Mouse (Mus musculus) embryonic facial prominence, embryonic 10.5 days (tissue): Measurements from ENCODE around the gene Alg14. TPM values are rescaled to one million over a fixed set of nuclear protein-coding genes. Genes with fewer than 3 reads are reported as not detected.

ENCODE experiments used
- DNase-seq: peaks from one replicate; pipeline ENCODE4 v3.0.0-alpha.2; 2017; ENCODE audit warnings: low spot score
- H3K27ac ChIP-seq: fragments of 300-500 bp; sonication (generic); replicated peaks from 2 replicates; pipeline ENCODE4 v1.5.1; 2016; ENCODE audit warnings: mild to moderate bottlenecking
- H3K27me3 ChIP-seq: fragments of 300-500 bp; sonication (generic); replicated peaks from 2 replicates; pipeline ENCODE4 v1.6.1; 2016; ENCODE audit warnings: low read depth, mild to moderate bottlenecking; ENCODE audit not compliant: poor library complexity, severe bottlenecking
- H3K36me3 ChIP-seq: fragments of 300-500 bp; sonication (generic); replicated peaks from 2 replicates; pipeline ENCODE4 v1.6.1; 2016; ENCODE audit warnings: mild to moderate bottlenecking, moderate library complexity
- H3K4me1 ChIP-seq: fragments of 300-500 bp; sonication (generic); 2 replicates; pipeline ENCODE4 v1.6.1; 2016
- H3K4me3 ChIP-seq: fragments of 300-500 bp; sonication (generic); 2 replicates; pipeline ENCODE4 v1.5.1; 2016; ENCODE audit warnings: mild to moderate bottlenecking, moderate library complexity
- H3K9me3 ChIP-seq: fragments of 300-500 bp; sonication (generic); 2 replicates; pipeline ENCODE4 v1.6.1; 2016; ENCODE audit warnings: mild to moderate bottlenecking
- WGBS: fragments of 180-500 bp; shearing (Covaris S2); methylation state at CpG from one replicate; pipeline ENCODE4 v1.1.7; 2016; 5-methylcytosine and 5-hydroxymethylcytosine counted together
- polyA plus RNA-seq: library from polyadenylated mRNA; unstranded; fragments of >200 nt; fragmentation: Nextera tagmentation; extraction: Ambion mirVana; gene quantifications from 2 replicates; pipeline ENCODE4 v1.2.1, GENCODE M21; 2016

Gene Alg14
- polyA plus RNA-seq, 1 experiment from 2014 or later = 30.7 TPM

DNA sequence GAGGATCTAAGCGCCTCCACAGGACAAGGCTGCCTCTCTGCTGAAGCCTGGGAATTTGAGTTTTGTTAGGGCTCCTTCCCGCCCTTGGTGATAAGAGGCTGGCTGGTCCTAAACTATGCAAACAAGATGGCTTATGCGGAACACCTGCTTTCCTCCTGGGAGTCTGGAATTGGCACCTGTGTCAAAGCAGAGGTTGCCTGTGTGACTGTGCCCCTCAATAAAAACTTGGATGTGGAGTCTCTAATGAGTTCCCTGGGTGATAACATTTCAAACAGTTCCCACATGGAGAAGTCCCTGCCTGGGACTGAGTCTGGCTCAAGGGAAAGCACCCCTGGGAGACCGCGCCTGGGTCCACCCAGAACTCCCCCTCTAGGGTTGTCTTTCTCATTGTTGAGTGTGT, 113.5 kb downstream of the Alg14 start:
- Histone ChIP-seq H3K4me3 (no peak overlapping the region), H3K4me1 (peaks cover 9% of the 10 kb centered on the region), H3K27ac (no peak overlapping the region), H3K9me3 (no peaks in the 10 kb centered on the region), H3K36me3 (no peaks in the 10 kb centered on the region), H3K27me3 (no peaks in the 10 kb centered on the region)
- no peak for DNase-seq
- WGBS = 87% methylated on average over 5 of the region's 5 CpGs

DNA sequence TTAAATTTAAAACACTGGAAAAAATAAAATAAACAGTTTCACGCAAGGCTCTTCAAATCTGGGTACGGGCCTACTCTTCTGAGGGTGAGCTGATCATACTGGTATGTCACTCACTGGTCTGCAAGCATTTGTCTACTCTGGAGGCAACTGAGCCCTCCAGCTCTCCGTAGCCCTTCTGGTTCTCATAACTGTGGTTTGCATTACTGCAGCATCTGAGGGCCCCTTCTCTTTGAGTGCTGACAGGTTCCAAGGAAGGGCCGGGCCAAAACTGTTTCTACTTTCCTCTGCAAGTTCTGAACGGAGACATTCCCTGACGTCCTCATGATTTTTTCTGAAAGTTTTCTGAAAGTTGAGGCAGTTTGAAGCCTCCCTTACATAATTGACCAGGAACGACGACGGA, 115.8 kb downstream of the Alg14 start:
- H3K36me3 ChIP-seq = no peaks in the 10 kb centered on the region
- 66% methylated on average over 9 of the region's 9 CpGs for WGBS
- no peaks in the 10 kb centered on the region for H3K27me3 ChIP-seq
- no peak overlapping the region for H3K4me3 ChIP-seq
- H3K9me3 ChIP-seq = no peaks in the 10 kb centered on the region
- no peak for DNase-seq
- H3K4me1 ChIP-seq = peaks cover 9% of the 10 kb centered on the region
- H3K27ac ChIP-seq = no peak overlapping the region

DNA sequence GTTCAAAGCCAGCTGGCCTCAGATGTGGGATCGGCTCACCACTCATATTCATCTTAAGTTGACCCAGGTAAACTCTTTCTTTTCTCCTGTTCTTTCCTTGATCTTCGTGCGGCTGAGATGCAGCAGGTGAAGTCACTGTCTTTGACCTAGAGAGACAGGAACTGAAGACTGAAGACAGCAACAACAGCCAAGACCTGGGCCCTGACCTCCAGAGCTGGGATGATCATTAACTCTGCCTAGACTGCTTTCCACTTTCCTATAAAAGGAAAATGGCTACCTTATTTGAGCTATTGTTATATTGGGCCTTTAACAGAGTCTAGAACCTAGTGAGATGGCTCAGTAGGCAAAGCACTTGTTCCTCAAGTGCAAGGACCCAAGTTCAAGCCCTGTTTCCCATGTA, 116.8 kb downstream of the Alg14 start:
- no peak for DNase-seq
- H3K36me3 ChIP-seq = no peaks in the 10 kb centered on the region
- no peaks in the 10 kb centered on the region for H3K9me3 ChIP-seq
- no peaks in the 10 kb centered on the region for H3K27me3 ChIP-seq
- WGBS = 93% methylated on average over 3 of the region's 3 CpGs
- H3K4me3 ChIP-seq = no peak overlapping the region
- H3K4me1 ChIP-seq = peaks cover 9% of the 10 kb centered on the region
- no peak overlapping the region for H3K27ac ChIP-seq

DNA sequence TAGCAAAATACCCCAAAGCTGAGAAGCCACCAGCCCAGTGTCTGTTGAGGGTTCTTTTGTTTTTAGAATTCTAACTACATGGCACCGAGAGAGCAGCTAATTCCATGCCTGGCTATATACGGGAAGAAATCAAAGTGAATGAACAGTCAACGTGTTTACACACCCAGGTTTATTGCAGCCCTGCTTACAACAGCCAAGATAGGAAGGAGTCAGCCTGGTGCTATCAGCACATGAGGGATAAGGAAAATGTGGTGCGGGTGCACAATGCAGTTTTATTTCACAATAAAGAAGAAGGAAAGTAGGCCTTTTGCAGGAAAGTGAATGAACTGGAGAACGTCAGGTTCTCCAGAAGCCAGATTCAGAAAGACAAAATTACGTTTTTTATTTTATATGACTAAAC, 119.9 kb downstream of the Alg14 start:
- no peak for DNase-seq
- WGBS = 88% methylated on average over 6 of the region's 6 CpGs
- Histone ChIP-seq H3K27ac (no peak overlapping the region), H3K36me3 (no peaks in the 10 kb centered on the region), H3K9me3 (no peaks in the 10 kb centered on the region), H3K4me3 (no peak overlapping the region), H3K27me3 (no peaks in the 10 kb centered on the region), H3K4me1 (peaks cover 9% of the 10 kb centered on the region)

Other genes starting within 250 kb of the Alg14 start
- 4.1 and 4.8 TPM in 2 replicates for gene Rwdd3, start 120.1 kb upstream of the Alg14 start, polyA plus RNA-seq
- 0.81 and 0.84 TPM in 2 replicates for gene Tmem56, start 8.7 kb upstream of the Alg14 start, polyA plus RNA-seq
- 864 and 874 TPM in 2 replicates for gene Cnn3, start 134.7 kb downstream of the Alg14 start, polyA plus RNA-seq
- gene Slc44a3, start 240.6 kb downstream of the Alg14 start, polyA plus RNA-seq = 0.83 and 1.6 TPM in 2 replicates